Comparison of ENCODE assay signal across 7 mouse cellular contexts in the genomic region with DNA sequence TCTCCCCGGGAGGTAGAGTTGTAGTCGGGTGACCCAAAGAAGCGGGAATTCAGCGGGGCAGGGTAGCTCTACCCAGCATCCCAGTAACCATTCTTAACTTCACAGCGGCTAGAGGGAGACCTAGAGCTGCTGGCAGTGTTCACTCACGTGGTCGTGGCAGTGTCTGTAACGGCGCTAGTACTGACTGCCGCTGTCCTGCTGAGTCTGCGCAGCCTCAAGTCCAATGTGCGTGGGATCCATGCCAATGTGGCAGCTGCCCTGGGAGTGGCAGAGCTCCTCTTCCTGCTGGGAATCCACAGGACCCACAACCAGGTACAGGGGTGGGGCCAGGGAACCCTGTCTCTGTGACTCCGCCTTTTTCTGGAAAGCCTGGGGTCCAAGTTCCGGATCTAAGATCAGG. TPM values are rescaled to one million over a fixed set of nuclear protein-coding genes. Genes with fewer than 3 reads are reported as not detected.
DNase-seq lines count a peak whose midpoint lies in the region; ATAC-seq lines count a peak whose summit lies in the region.

No protein-coding gene starts in this region.

- H3K27me3 ChIP-seq in intestine, embryonic 14.5 days (replicated peaks; ENCODE audit: control insufficient read depth, insufficient read depth, low read length): 0 out of 2 replicates have a peak, but pooled peaks cover 11% of the 10 kb centered on the region

- no peak overlapping the region for H3K9ac ChIP-seq in intestine, embryonic 14.5 days (ENCODE audit: low read length)

- peak overlapping the region; percentile 25 for H3K4me2 ChIP-seq in intestine, embryonic 14.5 days (ENCODE audit: low read length)

- DNase-seq in adrenal gland, postnatal 10 days: peak; percentile 70
- peak; percentile 92 to 93 for DNase-seq in cerebellum, postnatal 10 days
- peak; percentile 33 to 64 for DNase-seq in gastrocnemius, adult 8-10 months (ENCODE audit: low spot score in 2 of 2)
- DNase-seq in intestine, embryonic 14.5 days (ENCODE audit: low spot score): peak; percentile 54
- peak; percentile 67 to 75 for DNase-seq in left cerebral cortex, postnatal 25 days (ENCODE audit: low spot score in 2 of 2)
- no peak for DNase-seq in yolk sac, embryonic 10.5 days (ENCODE audit: low spot score)

- no peaks in the 10 kb centered on the region for H3K4me1 ChIP-seq in intestine, embryonic 14.5 days (replicated peaks; ENCODE audit: control insufficient read depth, insufficient read depth, low read length)

- no peak overlapping the region for H3K27ac ChIP-seq in intestine, embryonic 14.5 days (ENCODE audit: low read depth)

- no peaks in the 10 kb centered on the region for H3K36me3 ChIP-seq in intestine, embryonic 14.5 days (ENCODE audit: control insufficient read depth, insufficient read depth, low read length)

- no peak overlapping the region for H3K4me3 ChIP-seq in intestine, embryonic 14.5 days (ENCODE audit: low read depth, low read length)

- H3K9me3 ChIP-seq in intestine, embryonic 14.5 days (ENCODE audit: control insufficient read depth, low read length): no peaks in the 10 kb centered on the region

- intact Hi-C loops in left cerebral cortex, postnatal 25 days (cut with DNase I): no loop called here

- ATAC-seq in intestine, embryonic 14.5 days (replicated peaks; ENCODE audit: low FRiP score, low TSS enrichment, low read depth): no peak
- peak; percentile 72 for ATAC-seq in megakaryocyte progenitor cell, adult 5-6 weeks (replicated peaks; ENCODE audit: poor library complexity)

- WGBS in intestine, embryonic 14.5 days: 10% methylated on average over 14 of the region's 14 CpGs

RNA-seq across cellular contexts. Expression of gene Slc26a6, which starts 10.1 kb away (rescaled TPM):
- 10 to 100 TPM in 1 of 2 experiments, 1 to 10 TPM in 1; 9.8 to 13.8 TPM for total RNA-seq in adrenal gland, postnatal 10 days (2021)
- total RNA-seq in gastrocnemius, adult 8-10 months (2022): 10 to 100 TPM; 14.6 to 25.3 (median 16.4) TPM
- 13.5 and 14.8 TPM in 2 replicates for polyA plus RNA-seq in intestine, embryonic 14.5 days (2014; fragmentation: Nextera tagmentation; extraction: Ambion mirVana)
- 10 to 100 TPM; 18.4 to 19.1 TPM for total RNA-seq in left cerebral cortex, postnatal 25 days (2021)
- total RNA-seq in megakaryocyte progenitor cell, adult 5-6 weeks (2015): 7.2 and 11.7 TPM in 2 replicates
- 3.0 and 4.7 TPM in 2 replicates for total RNA-seq in megakaryocyte progenitor cell, adult 5-6 weeks (2017)

RNA-seq across cellular contexts. Expression of gene Celsr3, which starts 16.9 kb away (rescaled TPM):
- total RNA-seq in adrenal gland, postnatal 10 days (2021): 1 to 10 TPM; 3.3 to 4.9 TPM
- under 1 TPM in 1 of 4 experiments, not detected in 3; 0.05 TPM for total RNA-seq in gastrocnemius, adult 8-10 months (2022)
- polyA plus RNA-seq in intestine, embryonic 14.5 days (2014; fragmentation: Nextera tagmentation; extraction: Ambion mirVana): 1.3 and 2.1 TPM in 2 replicates
- total RNA-seq in left cerebral cortex, postnatal 25 days (2021): 10 to 100 TPM; 46.8 to 61.9 TPM
- 4.5 and 5.4 TPM in 2 replicates for total RNA-seq in megakaryocyte progenitor cell, adult 5-6 weeks (2015)
- 1.5 and 2.5 TPM in 2 replicates for total RNA-seq in megakaryocyte progenitor cell, adult 5-6 weeks (2017)

RNA-seq across cellular contexts. Expression of gene Nckipsd, which starts 34.8 kb away (rescaled TPM):
- 1 to 10 TPM; 6.9 to 9.5 TPM for total RNA-seq in adrenal gland, postnatal 10 days (2021)
- total RNA-seq in gastrocnemius, adult 8-10 months (2022): 1 to 10 TPM; 3.6 to 4.9 (median 4.2) TPM
- polyA plus RNA-seq in intestine, embryonic 14.5 days (2014; fragmentation: Nextera tagmentation; extraction: Ambion mirVana): 14.3 and 15.3 TPM in 2 replicates
- 10 to 100 TPM; 54.4 to 60.5 TPM for total RNA-seq in left cerebral cortex, postnatal 25 days (2021)
- 8.4 and 8.7 TPM in 2 replicates for total RNA-seq in megakaryocyte progenitor cell, adult 5-6 weeks (2015)
- total RNA-seq in megakaryocyte progenitor cell, adult 5-6 weeks (2017): 5.0 and 5.5 TPM in 2 replicates

RNA-seq across cellular contexts. Expression of gene Ip6k2, which starts 59.4 kb away (rescaled TPM):
- total RNA-seq in adrenal gland, postnatal 10 days (2021): 10 to 100 TPM; 74.2 to 82.0 TPM
- 10 to 100 TPM; 12.0 to 15.8 (median 14.2) TPM for total RNA-seq in gastrocnemius, adult 8-10 months (2022)
- 107 and 110 TPM in 2 replicates for polyA plus RNA-seq in intestine, embryonic 14.5 days (2014; fragmentation: Nextera tagmentation; extraction: Ambion mirVana)
- total RNA-seq in left cerebral cortex, postnatal 25 days (2021): 100 to 1,000 TPM; 152 to 153 TPM
- total RNA-seq in megakaryocyte progenitor cell, adult 5-6 weeks (2015): 12.9 and 21.1 TPM in 2 replicates
- total RNA-seq in megakaryocyte progenitor cell, adult 5-6 weeks (2017): 40.9 and 50.6 TPM in 2 replicates

Comparison
In these comparisons a context has a peak if more than half of its experiments do, and no peak if none do; other contexts are left out.
1. RNA of gene Celsr3, which starts 16.9 kb away (total RNA-seq): 46.8 to 61.9 TPM in left cerebral cortex, postnatal 25 days; 1.5 to 5.4 TPM in megakaryocyte progenitor cell, adult 5-6 weeks, 3.3 to 4.9 TPM in adrenal gland, postnatal 10 days and 0.05 TPM in gastrocnemius, adult 8-10 months; every median in the first group is over 4 times any median in the second.
2. RNA of gene Nckipsd, which starts 34.8 kb away (total RNA-seq): 54.4 to 60.5 TPM in left cerebral cortex, postnatal 25 days; 6.9 to 9.5 TPM in adrenal gland, postnatal 10 days, 5.0 to 8.7 TPM in megakaryocyte progenitor cell, adult 5-6 weeks and 3.6 to 4.9 TPM in gastrocnemius, adult 8-10 months; every median in the first group is over 4 times any median in the second.